Mouse (Mus musculus): ENCODE results near the gene Eif1b.
"Not testable (repeated sequence)": the region's sequence is repeated elsewhere in the genome, so short reads cannot be mapped to it uniquely, and the experiment has no call there.

Eif1b gene

DNA sequence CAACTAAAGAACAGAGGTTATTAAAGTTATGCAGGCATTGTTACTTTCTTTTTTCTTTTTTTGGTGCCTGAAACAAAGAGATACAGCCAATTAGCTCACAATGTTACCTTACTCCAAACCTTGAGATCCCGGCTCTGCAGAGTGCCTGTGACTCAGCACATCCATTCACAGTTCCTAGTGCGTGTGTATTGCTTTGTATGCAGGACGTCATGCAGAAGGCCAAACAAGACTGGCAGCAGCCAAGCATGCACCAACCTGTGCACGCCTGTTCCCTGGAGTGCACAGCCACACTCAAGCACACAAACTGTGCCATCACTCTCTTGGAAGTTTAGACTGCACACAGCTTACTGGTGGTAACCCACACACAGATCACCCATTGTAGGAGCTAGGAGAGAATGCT, 35.2 kb downstream of the Eif1b start:
- DNase-seq, result no peak

DNA sequence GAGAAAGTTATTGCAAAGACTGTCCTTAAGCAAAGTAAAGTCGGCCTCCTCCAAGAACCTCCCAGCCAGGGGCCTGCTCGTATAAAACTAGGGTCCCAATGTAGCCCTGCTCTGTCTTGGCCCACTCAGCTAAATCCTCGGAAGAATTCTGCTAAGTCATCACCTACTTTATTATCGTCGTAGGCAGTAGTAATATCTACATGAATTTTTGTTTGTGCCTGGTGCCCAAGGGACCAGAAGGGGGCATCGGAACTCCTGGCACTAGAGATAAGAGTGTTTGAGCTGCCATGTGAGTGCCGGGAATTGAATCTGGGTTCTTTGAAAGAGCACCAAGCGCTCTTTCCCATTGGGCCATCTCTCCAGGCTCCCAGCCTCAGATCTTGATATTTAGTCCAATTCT, 35.9 kb downstream of the Eif1b start:
- DNase-seq, result no peak

DNA sequence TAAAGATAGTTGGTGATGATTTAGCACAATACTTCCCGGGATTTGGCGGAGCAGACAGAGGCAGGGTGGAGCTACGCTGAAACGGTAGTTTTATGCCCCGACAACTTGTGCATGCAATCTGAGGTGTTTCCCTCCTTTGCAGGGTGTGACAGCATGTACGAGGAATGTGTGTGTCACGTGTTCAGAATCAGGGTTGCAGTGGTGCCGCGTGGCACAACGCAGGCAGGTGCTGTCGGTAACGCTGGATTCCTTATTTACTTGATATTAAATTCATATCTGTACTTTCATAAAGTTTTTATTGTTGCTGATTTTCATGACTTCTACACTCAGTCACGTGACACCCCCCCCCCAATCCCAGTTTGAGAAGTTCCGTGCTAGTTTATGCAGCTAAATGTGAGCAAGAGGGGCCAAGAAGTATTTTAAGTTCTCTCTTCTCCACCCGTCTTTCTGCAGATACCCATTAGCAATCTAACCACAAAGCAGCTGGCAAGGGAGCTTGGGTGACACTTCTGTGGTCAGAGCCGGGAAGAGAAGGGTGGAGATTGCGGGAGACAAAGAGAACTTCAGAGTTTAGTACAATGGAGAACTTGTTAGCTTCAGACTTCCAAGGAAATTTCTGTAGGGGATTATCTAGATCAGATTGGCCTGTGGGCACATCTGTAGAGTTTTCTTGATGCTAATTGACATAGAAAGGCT, 36.9 kb downstream of the Eif1b start:
- no peak for DNase-seq

DNA sequence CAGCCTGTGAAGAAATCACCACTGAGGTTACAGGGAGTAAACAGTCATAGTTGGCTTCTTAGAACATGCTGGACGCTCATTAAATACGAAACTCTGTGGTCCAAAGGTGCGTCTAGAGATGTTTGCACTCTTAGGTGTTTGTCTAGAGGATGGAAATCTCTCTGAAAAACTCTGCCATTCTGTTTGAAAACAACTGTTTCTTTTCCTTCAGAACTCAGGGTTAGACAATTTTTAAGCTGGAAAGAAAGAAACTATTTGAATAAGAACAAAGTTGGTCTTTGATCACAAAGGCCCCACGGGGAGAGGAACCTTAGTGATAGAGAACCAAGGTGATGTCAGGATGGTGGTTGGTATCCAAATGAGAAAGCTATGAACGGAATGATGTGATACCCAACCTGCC, 38.4 kb downstream of the Eif1b start:
- DNase-seq, result no peak

DNA sequence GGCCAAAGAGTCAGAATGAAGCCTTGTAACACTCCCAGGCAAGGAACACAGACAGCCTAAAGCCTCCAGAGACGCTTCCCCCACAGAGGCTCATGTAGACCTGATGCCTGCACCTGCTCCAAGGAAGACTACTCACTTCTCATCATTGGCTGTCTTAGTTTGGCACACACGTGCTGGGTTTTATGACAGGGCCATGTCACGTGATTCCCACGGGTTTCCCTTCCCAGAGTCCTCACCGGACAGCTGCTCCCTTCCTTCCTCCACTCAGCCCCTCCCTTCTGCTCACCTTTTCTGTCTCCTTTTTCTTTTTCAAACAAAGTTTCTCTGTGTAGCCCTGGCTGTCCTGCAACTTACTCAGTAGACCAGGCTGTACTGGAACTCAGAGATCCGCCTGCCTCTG, 40.0 kb downstream of the Eif1b start:
- DNase-seq, result no peak

DNA sequence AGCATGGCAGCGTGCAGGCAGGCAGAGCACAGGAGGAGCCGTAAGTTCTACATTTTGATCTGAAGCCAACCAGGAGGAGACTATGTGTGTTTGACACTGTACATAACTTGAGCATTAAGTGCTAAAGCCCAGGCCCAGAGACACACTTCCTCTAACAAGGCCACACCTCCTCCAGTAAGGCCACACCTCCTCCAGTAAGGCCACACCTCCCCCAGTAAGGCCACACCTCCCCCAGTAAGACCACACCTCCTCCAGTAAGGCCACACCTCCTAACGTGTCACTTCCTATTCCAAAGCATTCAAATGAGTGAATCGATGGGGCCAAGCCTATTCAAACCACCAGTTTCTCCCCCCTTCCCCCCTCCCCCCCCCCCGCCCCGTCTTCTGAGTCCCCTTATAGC, 40.7 kb downstream of the Eif1b start:
- DNase-seq, result no peak

DNA sequence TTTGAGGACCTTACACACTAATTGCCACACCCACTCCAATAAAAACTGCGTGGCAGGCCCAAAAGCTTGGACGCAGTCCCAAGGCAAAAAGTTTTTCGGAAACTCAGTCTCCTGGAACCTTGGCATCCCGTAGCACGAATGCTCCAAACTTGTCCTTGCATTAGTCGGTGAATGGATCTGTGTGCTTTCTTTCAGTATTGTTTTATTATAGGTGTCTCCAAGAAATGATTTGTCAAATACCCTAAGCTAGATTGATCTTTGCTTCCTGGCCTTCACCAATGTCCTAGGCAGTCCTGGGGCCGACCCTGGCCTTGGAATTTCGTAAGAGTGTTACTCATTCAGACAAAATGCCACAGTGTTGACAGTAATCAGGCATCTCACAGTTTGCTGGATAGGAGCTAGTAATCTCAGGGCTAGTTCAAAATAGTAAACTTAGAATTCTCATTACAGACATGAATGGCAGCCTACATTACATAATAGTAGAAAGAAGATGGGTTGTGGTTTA, 41.5 kb downstream of the Eif1b start:
- DNase-seq, result not testable (repeated sequence)

DNA sequence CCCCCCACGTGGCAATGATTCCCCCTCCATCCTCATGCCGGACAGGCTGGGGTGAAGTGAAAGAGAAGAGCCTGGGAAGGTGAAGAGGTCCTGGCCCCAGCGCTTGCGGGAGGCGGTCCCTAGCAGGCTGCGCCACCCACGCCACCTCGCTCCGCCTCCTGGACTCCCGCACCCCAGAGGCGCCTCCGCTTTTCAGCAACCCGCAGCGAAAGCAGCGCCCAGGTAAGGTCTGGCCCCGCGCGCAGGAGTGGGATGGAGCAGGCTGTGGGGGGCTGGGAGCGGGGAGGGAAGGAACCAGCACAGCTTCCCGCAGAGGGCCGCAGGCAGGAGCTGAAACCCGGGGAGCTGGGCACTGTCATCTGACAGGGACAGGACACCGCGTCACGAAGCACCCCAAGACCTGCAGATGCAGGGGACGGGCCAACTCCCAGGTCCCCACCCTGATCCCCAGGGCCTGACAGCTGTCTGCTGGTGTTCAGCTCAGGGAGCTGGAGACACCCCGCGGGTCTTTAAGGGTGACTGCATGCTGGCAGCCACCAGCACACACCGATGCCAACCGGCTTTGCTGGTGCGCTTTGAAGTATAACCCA, 47.7 kb downstream of the Eif1b start, which contains the start of gene Entpd3:
Gene Entpd3 (plus strand): TSS at position 157 of the 590 bp plus-strand sequence.
- DNase-seq, result peak; percentile 18 to 38

DNA sequence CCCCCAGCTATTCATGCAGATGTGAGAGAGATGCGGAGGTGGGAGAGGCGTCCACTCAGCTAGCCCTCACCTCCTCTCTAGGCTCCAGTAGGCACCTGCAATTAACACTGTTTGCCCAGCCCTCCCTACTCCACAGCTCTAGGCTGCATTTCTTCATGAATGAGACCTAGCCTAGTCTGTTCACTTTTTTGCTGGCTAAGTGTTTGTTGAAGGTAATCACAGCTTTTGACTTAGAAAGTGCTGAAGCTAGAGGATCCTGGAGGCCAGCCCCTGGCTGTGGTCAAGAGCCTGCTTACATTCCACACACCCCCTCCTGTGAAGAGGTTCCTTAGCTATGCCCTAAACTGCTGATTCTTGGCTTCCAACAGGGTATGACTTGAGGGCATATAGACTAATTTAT, 49.4 kb downstream of the Eif1b start:
- DNase-seq, result no peak

DNA sequence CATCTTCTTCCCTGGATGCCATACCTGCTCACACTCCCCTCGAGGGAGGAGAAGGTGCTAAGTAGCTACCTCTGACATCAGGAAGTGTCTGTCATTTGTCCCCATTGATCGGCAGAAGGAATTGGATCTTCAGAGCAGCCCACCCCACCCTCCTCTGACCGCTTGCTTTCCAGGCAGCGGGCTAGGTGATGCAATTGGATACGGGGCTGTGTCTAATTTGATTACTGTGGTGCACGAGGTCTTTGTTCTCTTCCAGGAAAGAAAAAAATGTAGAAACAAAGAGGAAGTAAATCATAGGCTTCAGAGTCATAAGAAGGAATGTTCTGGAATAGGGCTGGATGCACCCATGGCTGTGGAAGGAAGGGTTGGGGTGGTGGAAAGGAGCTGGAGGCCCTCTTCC, 50.2 kb downstream of the Eif1b start:
- no peak for DNase-seq
